Mouse (Mus musculus) fat pad, adult 2 months (tissue): ENCODE data around the gene Stpg3.

ENCODE experiments used
- DNase-seq: peaks from one replicate; pipeline ENCODE4 v3.0.0-alpha.2; 2011; ENCODE audit warnings: low read depth, low spot score; ENCODE audit errors: extremely low read depth

Stpg3 gene

DNA sequence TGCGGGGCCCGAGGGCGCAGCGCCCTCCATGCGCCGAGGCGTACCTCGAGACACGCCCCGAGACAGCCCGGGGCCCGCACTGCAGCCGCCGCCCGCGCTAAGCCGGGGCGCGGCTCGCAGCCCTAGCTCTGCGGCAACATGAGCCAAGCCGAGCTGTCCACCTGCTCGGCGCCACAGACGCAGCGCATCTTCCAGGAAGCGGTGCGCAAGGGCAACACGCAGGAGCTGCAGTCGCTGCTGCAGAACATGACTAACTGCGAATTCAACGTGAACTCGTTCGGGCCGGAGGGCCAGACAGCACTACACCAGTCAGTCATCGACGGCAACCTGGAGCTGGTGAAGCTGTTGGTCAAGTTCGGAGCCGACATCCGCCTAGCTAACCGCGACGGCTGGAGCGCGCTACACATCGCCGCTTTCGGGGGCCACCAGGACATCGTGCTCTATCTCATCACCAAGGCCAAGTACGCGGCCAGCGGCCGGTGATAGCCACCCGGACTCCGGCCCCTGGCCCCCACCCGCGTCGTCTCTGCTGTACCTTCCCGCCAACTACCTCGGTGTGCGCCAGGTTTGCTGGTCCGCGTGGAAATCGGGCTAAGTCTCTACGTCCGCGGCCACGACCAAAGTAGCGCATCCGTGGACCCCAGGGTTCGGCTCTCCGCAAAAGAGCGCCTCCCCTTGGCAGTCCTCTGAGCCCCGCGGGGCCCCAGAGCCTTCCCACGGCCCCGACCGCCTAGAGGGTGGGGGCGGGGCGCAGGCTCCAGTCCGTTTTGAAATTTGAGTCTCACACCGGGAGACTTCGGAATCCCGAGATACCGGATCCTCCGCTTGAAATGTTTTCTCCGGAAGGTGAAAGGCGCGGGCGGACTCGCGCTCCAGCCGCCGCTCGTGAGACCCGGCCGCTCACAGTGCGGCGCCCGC, 33.2 kb downstream of the Stpg3 start:
- no peak for DNase-seq

DNA sequence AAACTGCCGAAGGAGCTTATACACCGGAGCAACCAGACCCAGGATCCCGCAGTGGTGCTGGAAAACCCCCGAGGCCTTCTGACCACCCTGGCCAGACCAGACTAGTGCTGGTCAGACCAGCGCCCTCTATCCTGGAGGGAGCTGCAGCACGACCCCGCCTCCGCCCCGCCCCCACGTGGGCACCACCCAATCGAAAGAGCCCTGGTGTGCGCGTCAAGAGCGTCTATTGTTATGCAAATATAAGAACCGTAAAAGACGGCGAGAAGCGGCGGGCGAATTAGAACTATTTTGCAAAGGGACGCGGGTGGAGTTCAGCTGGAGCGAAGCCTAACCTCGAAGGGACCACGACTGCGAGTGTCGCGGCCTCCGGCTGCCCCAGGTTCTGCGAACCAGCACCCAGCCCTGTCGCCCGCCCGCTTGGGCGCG, 33.9 kb downstream of the Stpg3 start, which contains the start of gene Nrarp:
Gene Nrarp, plus strand, starts transcription at position 281 of the 426 bp plus-strand sequence.
- DNase-seq: no peak

GRCm38 (mm10) chr2:25179566-25180217, 34.7 kb downstream of the Stpg3 start:
- DNase-seq: no peak

- DNase-seq: no peak
Measured at GRCm38 (mm10) chr2:25178285-25178972, 36.0 kb downstream of the Stpg3 start.

GRCm38 (mm10) chr2:25177685-25178084, 36.8 kb downstream of the Stpg3 start:
- DNase-seq: no peak

- no peak for DNase-seq
Measured at GRCm38 (mm10) chr2:25177076-25177475, 37.4 kb downstream of the Stpg3 start.

- DNase-seq: no peak
Measured at GRCm38 (mm10) chr2:25176573-25176972, 37.9 kb downstream of the Stpg3 start.

DNA sequence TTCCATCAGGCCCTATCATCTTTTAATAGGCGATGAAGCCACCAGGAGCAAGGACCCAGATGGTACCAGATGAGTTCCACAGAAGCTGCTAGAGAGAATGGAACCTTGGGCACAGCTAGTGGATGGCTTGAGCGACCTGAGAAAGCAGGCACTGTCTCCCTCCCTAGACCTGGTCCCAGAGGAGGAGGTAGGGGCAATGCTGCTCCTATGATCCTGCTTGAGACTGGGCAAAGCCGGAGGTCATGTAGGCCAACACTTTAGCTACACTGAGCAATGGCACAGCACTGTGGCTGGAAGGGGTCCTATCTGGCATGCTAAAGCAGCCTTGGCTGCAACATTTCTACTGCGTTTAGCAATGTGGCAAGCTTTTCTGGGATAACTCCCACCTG, 38.8 kb downstream of the Stpg3 start:
- DNase-seq: no peak

- DNase-seq: no peak
Measured at GRCm38 (mm10) chr2:25174866-25175689, 39.4 kb downstream of the Stpg3 start.

GRCm38 (mm10) chr2:25173821-25174220, 40.6 kb downstream of the Stpg3 start:
- no peak for DNase-seq

- DNase-seq: no peak
Measured at GRCm38 (mm10) chr2:25172629-25173028, 41.8 kb downstream of the Stpg3 start.

GRCm38 (mm10) chr2:25171769-25172153, 42.7 kb downstream of the Stpg3 start:
- DNase-seq: no peak

GRCm38 (mm10) chr2:25171101-25171768, 43.2 kb downstream of the Stpg3 start:
- DNase-seq: no peak

- DNase-seq: no peak
Measured at GRCm38 (mm10) chr2:25170326-25171100, 43.9 kb downstream of the Stpg3 start.

- DNase-seq: no peak
Measured at GRCm38 (mm10) chr2:25169778-25170177, 44.7 kb downstream of the Stpg3 start.

- no peak for DNase-seq
Measured at GRCm38 (mm10) chr2:25168665-25168978, 45.8 kb downstream of the Stpg3 start.

DNA sequence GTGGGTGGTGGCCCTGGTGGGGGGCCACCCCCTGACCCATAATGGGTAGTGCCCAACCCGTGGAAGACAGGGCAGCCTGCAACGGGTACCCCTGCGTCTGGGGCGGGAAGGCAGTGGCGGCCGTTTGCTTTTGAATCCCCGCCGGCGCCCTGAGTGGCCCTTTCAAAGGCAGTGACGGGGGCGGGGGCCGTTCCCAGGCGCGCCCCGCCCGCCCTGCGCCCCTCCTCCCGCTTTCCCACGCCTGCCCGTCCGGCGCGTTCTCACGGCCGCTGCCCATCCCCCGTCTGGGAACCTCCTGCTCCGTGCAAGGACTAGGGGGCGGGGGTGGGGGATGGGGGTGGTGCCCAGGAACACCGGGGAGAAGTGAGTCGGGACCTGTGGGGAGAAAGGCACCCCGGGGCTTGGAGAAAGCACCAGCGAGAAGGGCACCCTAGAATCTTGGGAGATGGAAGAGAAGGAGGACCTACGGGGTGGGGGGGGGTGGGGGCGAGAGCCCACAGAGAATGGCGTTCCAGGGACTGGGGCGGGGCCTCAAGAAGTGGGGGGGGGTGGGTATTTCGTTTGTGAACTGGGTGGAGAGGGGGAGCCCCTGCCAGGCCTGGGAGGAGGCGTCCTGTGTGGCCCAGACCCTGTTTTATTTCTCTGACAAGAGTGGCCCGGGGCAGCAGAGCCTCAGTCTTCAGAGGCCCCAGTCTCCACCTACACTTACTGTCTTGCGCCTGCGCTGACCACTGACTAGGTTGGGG, 46.3 kb downstream of the Stpg3 start:
- DNase-seq: no peak

GRCm38 (mm10) chr2:25167481-25167880, 47.0 kb downstream of the Stpg3 start:
- DNase-seq: no peak
